22 mouse cellular contexts compared by ENCODE assay signal in the genomic region with DNA sequence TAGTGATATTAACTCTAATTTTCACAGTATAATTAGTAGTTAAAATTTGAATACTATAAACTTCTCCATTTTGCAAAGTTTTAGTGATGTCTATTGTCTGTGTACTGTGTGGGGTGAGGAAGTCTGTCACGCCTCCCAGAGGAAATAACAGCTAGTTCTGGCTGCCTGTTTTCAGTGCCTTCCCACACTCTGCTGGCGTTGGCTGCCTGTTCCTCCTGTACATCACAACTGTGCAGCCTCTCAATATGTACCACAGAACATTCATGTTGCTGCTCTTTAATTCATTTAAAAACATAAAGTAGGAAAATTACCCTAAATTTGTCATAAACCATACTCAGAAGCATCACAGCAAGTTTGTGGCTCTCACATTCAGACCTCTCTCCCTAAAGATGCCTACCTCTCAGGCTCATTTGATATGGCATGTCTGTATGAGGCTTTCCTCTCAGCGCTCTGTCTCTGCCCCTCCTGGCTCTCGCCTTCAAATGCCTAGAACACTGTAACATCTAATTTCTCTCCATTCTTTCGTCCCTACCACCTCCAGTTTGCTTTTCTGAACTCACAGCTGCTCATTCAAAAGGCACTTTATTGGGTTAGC.
DNase-seq lines count a peak whose midpoint lies in the region; TF ChIP-seq lines count a peak whose summit lies in the region.
"Had no signal": no experiment of that assay in that cellular context is flagged by ENCODE, and none has a peak within 500 bp of the region (broad histone marks: within the 10 kb centered on the region; RNA-seq: fewer than 3 reads in every experiment).

No protein-coding gene starts in this region.

- H3K9ac ChIP-seq in MEL (ENCODE audit: control insufficient read depth, low read depth, low read length, poor library complexity, severe bottlenecking) = no peak overlapping the region
- H3K9ac ChIP-seq: embryonic facial prominence, embryonic 13.5 days; hindbrain, embryonic 13.5 days; intestine, embryonic 15.5 days; limb, embryonic 12.5 days; liver, embryonic 13.5 days; lung, embryonic 15.5 days; midbrain, embryonic 12.5 days; neural tube, embryonic 15.5 days had no signal

- H3K9me3 ChIP-seq in MEL (replicated peaks; ENCODE audit: insufficient read depth, low read length) = no peaks in the 10 kb centered on the region
- H3K9me3 ChIP-seq: embryonic facial prominence, embryonic 13.5 days; hindbrain, embryonic 13.5 days; intestine, embryonic 15.5 days; limb, embryonic 12.5 days; liver, embryonic 13.5 days; lung, embryonic 15.5 days; midbrain, embryonic 12.5 days; neural tube, embryonic 15.5 days had no signal

- no peak for TF ChIP-seq CTCF in MEL (IDR thresholded peaks at IDR 0.05 in 2 of 3, conservative IDR thresholded peaks at IDR 0.05 in 1 of 3; ENCODE audit: control insufficient read depth in 1 of 3, insufficient read depth in 1 of 3, low read depth in 2 of 3, low read length in 3 of 3, poor library complexity in 1 of 3, severe bottlenecking in 1 of 3)
- 0 out of 2 replicates have a peak, but pooled peaks have one; percentile 6 for TF ChIP-seq CTCF in layer of hippocampus, adult 2 months (conservative IDR thresholded peaks at IDR 0.05)

- H3K36me3 ChIP-seq in MEL (ENCODE audit: control insufficient read depth in 1 of 2, insufficient read depth in 2 of 2, low read length in 2 of 2) = no peaks in the 10 kb centered on the region
- H3K36me3 ChIP-seq: embryonic facial prominence, embryonic 13.5 days; hindbrain, embryonic 13.5 days; intestine, embryonic 15.5 days; limb, embryonic 12.5 days; liver, embryonic 13.5 days; lung, embryonic 15.5 days; midbrain, embryonic 12.5 days; neural tube, embryonic 15.5 days had no signal

- peak; percentile 1 to 38 for DNase-seq in frontal cortex, adult 2 months (ENCODE audit: extremely low spot score in 1 of 2, low spot score in 1 of 2)
- DNase-seq in frontal cortex, postnatal 14 days (ENCODE audit: low spot score in 2 of 2) = no peak
- no peak for DNase-seq in MEL (ENCODE audit: low read depth, low spot score)
- DNase-seq in cerebellum, adult 8-10 months = peak; percentile 62
- DNase-seq in layer of hippocampus, adult 2 months (ENCODE audit: low spot score in 2 of 2) = peak; percentile 20 to 60
- no peak for DNase-seq in kidney, postnatal 14 days
- no peak for DNase-seq in heart, adult 9 months (ENCODE audit: low spot score in 2 of 2)
- DNase-seq: adrenal gland, adult 2 months; heart, postnatal 14 days; liver, embryonic 13.5 days; retina, postnatal 1 day; spleen, adult 18-20 months had no signal

- no peaks in the 10 kb centered on the region for H3K79me2 ChIP-seq in MEL (ENCODE audit: control insufficient read depth, insufficient read depth, low read length, poor library complexity)

- no peak for TF ChIP-seq POLR2A in MEL (IDR thresholded peaks at IDR 0.05; ENCODE audit: control insufficient read depth in 1 of 2, insufficient read depth in 1 of 2, low read depth in 1 of 2, low read length in 2 of 2, poor library complexity in 1 of 2)

- no peaks in the 10 kb centered on the region for H3K27me3 ChIP-seq in MEL (ENCODE audit: control insufficient read depth in 1 of 2, insufficient read depth in 2 of 2, low read length in 2 of 2)
- H3K27me3 ChIP-seq: CH12.LX; embryonic facial prominence, embryonic 13.5 days; hindbrain, embryonic 13.5 days; intestine, embryonic 15.5 days; limb, embryonic 12.5 days; liver, embryonic 13.5 days; lung, embryonic 15.5 days; midbrain, embryonic 12.5 days; neural tube, embryonic 15.5 days had no signal

- H3K4me3 ChIP-seq in MEL (ENCODE audit: control insufficient read depth in 1 of 2, insufficient read depth in 1 of 2, low read depth in 2 of 2, low read length in 2 of 2) = peak overlapping the region; percentile 32 to 43; a peak in 3 of 4 replicates
- 0 out of 2 replicates have a peak overlapping the region, but pooled peaks have one; percentile 8 for H3K4me3 ChIP-seq in layer of hippocampus, adult 2 months
- H3K4me3 ChIP-seq: embryonic facial prominence, embryonic 13.5 days; hindbrain, embryonic 13.5 days; intestine, embryonic 15.5 days; limb, embryonic 12.5 days; liver, embryonic 13.5 days; lung, embryonic 15.5 days; midbrain, embryonic 12.5 days; myocyte; neural tube, embryonic 15.5 days had no signal

- H3K4me1 ChIP-seq in MEL (ENCODE audit: control insufficient read depth in 1 of 2, insufficient read depth in 2 of 2, low read length in 2 of 2) = no peaks in the 10 kb centered on the region
- H3K4me1 ChIP-seq: embryonic facial prominence, embryonic 13.5 days; intestine, embryonic 15.5 days; limb, embryonic 12.5 days; liver, embryonic 13.5 days; lung, embryonic 15.5 days; midbrain, embryonic 12.5 days; neural tube, embryonic 15.5 days had no signal

- H3K27ac ChIP-seq in MEL (ENCODE audit: control insufficient read depth, low read depth, low read length) = no peak overlapping the region
- peak overlapping the region; percentile 62; the same call in 1 of the 2 replicates for H3K27ac ChIP-seq in layer of hippocampus, adult 2 months
- H3K27ac ChIP-seq: embryonic facial prominence, embryonic 13.5 days; hindbrain, embryonic 13.5 days; intestine, embryonic 15.5 days; limb, embryonic 12.5 days; liver, embryonic 13.5 days; lung, embryonic 15.5 days; macrophage; midbrain, embryonic 12.5 days; neural tube, embryonic 15.5 days had no signal

- TF ChIP-seq EP300 in MEL (IDR thresholded peaks at IDR 0.05; ENCODE audit: low read depth in 1 of 2, low read length in 2 of 2) = no peak

- TF ChIP-seq RAD21 in MEL (IDR thresholded peaks at IDR 0.05; ENCODE audit: low read depth, low read length) = no peak

TF ChIP-seq in MEL, 35 proteins besides CTCF, POLR2A, EP300 and RAD21:
- no peak for TF ChIP-seq TAL1 (IDR thresholded peaks at IDR 0.05; ENCODE audit: low read length)
- no peak for TF ChIP-seq TBP (IDR thresholded peaks at IDR 0.05; ENCODE audit: low read depth, low read length)
- no peak for TF ChIP-seq GATA1 (IDR thresholded peaks at IDR 0.05; ENCODE audit: low read depth, low read length)
- TF ChIP-seq MEF2A (IDR thresholded peaks at IDR 0.05; ENCODE audit: extremely low read depth, insufficient replicate concordance, low read depth, low read length, poor library complexity, severe bottlenecking) = no peak
- no peak for TF ChIP-seq ETS1 (IDR thresholded peaks at IDR 0.05; ENCODE audit: low read depth, low read length)
- no peak for TF ChIP-seq USF1 (IDR thresholded peaks at IDR 0.05; ENCODE audit: low read depth, low read length)
- no peak for TF ChIP-seq MAZ (IDR thresholded peaks at IDR 0.05; ENCODE audit: low read depth, low read length)
- TF ChIP-seq MAFK (IDR thresholded peaks at IDR 0.05; ENCODE audit: borderline replicate concordance, low read depth, low read length) = no peak
- TF ChIP-seq NELFE (IDR thresholded peaks at IDR 0.05; ENCODE audit: low read depth, low read length) = no peak
TF ChIP-seq in MEL: peak in this region for 0.

Comparison
In these comparisons a context has a peak if more than half of its experiments do, and no peak if none do; other contexts are left out.
1. DNase-seq: peak in frontal cortex, adult 2 months (2 of 2), cerebellum, adult 8-10 months (single experiment) and layer of hippocampus, adult 2 months (2 of 2); none in frontal cortex, postnatal 14 days (0 of 2), MEL (single experiment), kidney, postnatal 14 days (single experiment) and heart, adult 9 months (0 of 2).